Mouse (Mus musculus) kidney, adult 2 months (tissue): Measurements from ENCODE around the gene Maff.

Experiments
- CTCF ChIP-seq: fragments of 200-500 bp; conservative IDR thresholded peaks from 2 replicates; pipeline ENCODE4 v1.5.1; 2011; ENCODE audit warnings: low read depth, mild to moderate bottlenecking, control low read depth, low read length, moderate library complexity, mixed read lengths; ENCODE audit not compliant: insufficient read depth, insufficient read length
- POLR2A ChIP-seq: fragments of 200-500 bp; IDR thresholded peaks from one replicate; pipeline ENCODE4 v1.6.1; 2011; ENCODE audit warnings: low read depth, low read length, control low read depth

DNA sequence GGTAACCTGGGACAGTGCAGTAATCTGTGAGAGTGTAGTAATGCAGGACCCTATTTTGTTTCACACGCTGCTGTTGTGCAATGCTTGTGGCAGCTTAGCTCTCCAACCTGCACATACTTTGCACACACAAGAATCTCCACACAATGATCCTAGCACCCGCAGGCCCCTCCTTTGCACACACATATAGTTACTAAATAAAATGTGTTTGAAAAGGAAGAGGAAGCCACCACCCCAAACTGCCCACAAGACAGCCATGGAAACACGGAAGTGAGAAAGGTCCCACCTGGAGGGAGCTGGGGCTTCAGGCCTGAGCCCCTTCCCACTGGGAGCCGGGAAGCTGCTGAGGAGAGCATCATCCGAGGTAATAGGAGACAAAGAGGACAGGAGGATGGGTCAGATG, 7.4 kb upstream of the Maff start:
- TF ChIP-seq POLR2A (no peak), CTCF (no peak)
